Mouse (Mus musculus) retina, adult 2 months (tissue): ENCODE measurements at regions not wholly inside any gene's neighbourhood (a gene's known extent, or its start where the extent isn't known, plus 50 kb on each side); places are given as distances from the start of the nearest gene placed in this dataset.
A peak's percentile ranks its signal among the peaks of the same experiment; 100 is the strongest.

Experiments
- DNase-seq: peaks from one replicate; pipeline ENCODE4 v3.0.0-alpha.2; 2012; ENCODE audit warnings: low read depth, low spot score

GRCm38 (mm10) chr7:111243831-111244230 lies 161.0 kb upstream of the Eif4g2 start:
- no peak for DNase-seq

GRCm38 (mm10) chr7:111242646-111243045 lies 159.8 kb upstream of the Eif4g2 start:
- DNase-seq, result peak; percentile 85

GRCm38 (mm10) chr7:111241538-111241937 lies 158.7 kb upstream of the Eif4g2 start:
- no peak for DNase-seq

- DNase-seq, result no peak
These were observed 157.5 kb upstream of the Eif4g2 start for GRCm38 (mm10) chr7:111240234-111240826.

- DNase-seq, result no peak
These were observed 155.0 kb upstream of the Eif4g2 start for GRCm38 (mm10) chr7:111237819-111238218.

- DNase-seq, result no peak
These were observed 147.8 kb upstream of the Eif4g2 start for GRCm38 (mm10) chr7:111230630-111231029.

GRCm38 (mm10) chr7:111227082-111227481 lies 144.3 kb upstream of the Eif4g2 start:
- no peak for DNase-seq

- DNase-seq, result no peak
These were observed 143.3 kb upstream of the Eif4g2 start for GRCm38 (mm10) chr7:111226026-111226656.

GRCm38 (mm10) chr7:111215586-111215985 lies 132.8 kb upstream of the Eif4g2 start:
- no peak for DNase-seq

- no peak for DNase-seq
These were observed 131.5 kb upstream of the Eif4g2 start for GRCm38 (mm10) chr7:111214226-111214906.

- DNase-seq, result peak; percentile 54
These were observed 129.4 kb upstream of the Eif4g2 start for GRCm38 (mm10) chr7:111212188-111212587.

GRCm38 (mm10) chr7:111211641-111212040 lies 128.8 kb upstream of the Eif4g2 start:
- DNase-seq, result no peak

GRCm38 (mm10) chr7:111210282-111210681 lies 127.5 kb upstream of the Eif4g2 start:
- DNase-seq, result no peak

GRCm38 (mm10) chr7:111205876-111206275 lies 123.0 kb upstream of the Eif4g2 start:
- no peak for DNase-seq

GRCm38 (mm10) chr7:111198608-111199355 lies 116.0 kb upstream of the Eif4g2 start:
- DNase-seq, result no peak

- DNase-seq, result no peak
These were observed 108.8 kb upstream of the Eif4g2 start for GRCm38 (mm10) chr7:111191674-111192073.

GRCm38 (mm10) chr7:111191216-111191615 lies 108.4 kb upstream of the Eif4g2 start:
- no peak for DNase-seq

- no peak for DNase-seq
These were observed 106.9 kb upstream of the Eif4g2 start for GRCm38 (mm10) chr7:111189731-111190130.

- no peak for DNase-seq
These were observed 103.1 kb upstream of the Eif4g2 start for GRCm38 (mm10) chr7:111185954-111186353.

GRCm38 (mm10) chr7:111183512-111183911 lies 100.7 kb upstream of the Eif4g2 start:
- DNase-seq, result no peak

GRCm38 (mm10) chr7:111182319-111182718 lies 99.5 kb upstream of the Eif4g2 start:
- DNase-seq, result peak; percentile 59
